Mouse (Mus musculus): ENCODE results near the gene Mpv17. TPM values are rescaled to one million over a fixed set of nuclear protein-coding genes. Genes with fewer than 3 reads are reported as not detected.

Mpv17 gene
- total RNA-seq, 2 experiments from 2014 or later, result 46.2 to 50.8 TPM

- no peak for DNase-seq (ENCODE audit: low spot score in 2 of 2)
- intact Hi-C loops (cut with DNase I), result no loop called here
These were observed 28.0 kb downstream of the Mpv17 start for GRCm38 (mm10) chr5:31126050-31126449.

- intact Hi-C loops (cut with DNase I), result loop anchor here (5.0 kb wide), 1 partner anchor 41 kb away; no protein-coding TSS in a partner anchor
- no peak for DNase-seq (ENCODE audit: low spot score in 2 of 2)
These were observed 30.6 kb downstream of the Mpv17 start for GRCm38 (mm10) chr5:31123481-31123880.

DNA sequence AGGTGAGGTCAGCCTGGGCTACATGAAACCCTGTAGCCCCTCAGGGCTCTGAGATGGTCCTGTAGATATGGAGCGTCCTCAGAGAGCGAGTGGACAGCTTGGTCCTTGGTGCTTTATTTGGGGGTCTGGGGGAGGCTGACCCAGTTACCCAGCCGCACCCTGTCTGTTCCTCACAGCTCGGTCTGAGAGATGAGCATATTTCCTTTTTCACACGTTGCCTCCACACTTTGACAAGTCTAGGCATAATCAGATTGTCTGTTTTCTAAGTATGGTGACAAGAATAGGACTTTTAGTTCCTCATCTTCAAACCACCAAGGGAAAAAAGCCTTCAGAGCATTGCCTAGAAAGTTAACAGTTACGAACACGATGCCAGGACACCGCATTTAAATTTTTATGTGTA, 32.9 kb downstream of the Mpv17 start:
- intact Hi-C loops (cut with DNase I), result loop anchor here (5.0 kb wide), 1 partner anchor 39 kb away; no protein-coding TSS in a partner anchor
- DNase-seq (ENCODE audit: low spot score in 2 of 2), result peak; percentile 38 to 50

DNA sequence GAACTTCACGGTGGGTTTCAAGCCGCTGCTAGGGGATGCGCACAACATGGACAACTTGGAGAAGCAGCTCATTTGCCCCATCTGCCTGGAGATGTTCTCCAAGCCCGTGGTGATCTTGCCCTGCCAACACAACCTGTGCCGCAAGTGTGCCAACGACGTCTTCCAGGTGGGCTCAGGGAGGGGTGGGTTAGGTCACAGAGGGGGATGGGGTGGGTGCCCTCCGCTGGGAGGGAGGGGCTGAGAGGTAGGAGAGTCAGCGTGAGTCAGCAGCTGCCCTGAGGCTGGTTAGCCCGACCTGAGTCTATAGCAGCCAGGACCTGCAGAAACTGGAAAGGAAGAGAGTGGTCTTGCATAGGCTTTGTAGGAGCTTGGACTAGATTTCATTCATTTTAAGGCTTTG, 37.1 kb downstream of the Mpv17 start:
- no peak for DNase-seq (ENCODE audit: low spot score in 2 of 2)
- intact Hi-C loops (cut with DNase I), result no loop called here

DNA sequence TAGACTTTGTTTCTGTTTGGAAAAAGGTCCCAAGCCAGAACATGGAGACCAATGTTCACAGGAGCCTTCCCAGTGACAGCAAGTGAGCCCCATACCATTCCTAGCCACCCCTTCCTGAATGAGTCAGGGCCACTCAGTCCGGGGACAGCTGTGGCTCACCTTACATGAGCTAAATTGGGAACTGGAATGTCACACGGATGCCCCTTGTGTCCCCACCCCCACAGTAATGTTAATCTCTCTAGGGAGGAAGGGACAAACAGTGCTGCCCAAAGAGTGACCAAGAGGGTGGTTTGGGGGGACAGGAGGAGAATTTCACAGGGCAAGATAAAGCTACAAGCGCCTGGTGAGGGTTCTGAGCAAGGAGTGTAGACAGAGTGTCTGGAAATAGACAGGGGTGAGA, 37.7 kb downstream of the Mpv17 start, which contains the start of gene Trim54:
TSS of gene Trim54 (plus strand) at position 359 of the 400 bp plus-strand sequence.
- no peak for DNase-seq (ENCODE audit: low spot score in 2 of 2)
- intact Hi-C loops (cut with DNase I), result no loop called here

DNA sequence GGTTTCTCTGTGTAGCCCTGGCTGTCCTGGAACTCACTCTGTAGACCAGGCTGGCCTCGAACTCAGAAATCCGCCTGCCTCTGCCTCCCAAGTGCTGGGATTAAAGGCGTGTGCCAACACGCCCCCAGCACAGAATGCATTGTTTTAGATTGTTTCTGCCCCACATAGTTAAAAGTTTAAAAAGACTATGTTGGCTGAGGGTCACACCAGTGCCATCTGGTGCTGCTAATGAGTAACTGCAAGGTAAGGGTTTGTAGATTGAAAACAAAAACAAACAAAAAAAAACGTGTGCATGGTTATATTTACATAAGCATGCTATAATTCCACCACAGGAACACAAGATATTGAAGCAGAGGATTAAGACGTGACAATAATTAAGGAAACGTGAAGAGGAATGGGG, 43.3 kb downstream of the Mpv17 start:
- intact Hi-C loops (cut with DNase I), result no loop called here
- DNase-seq (ENCODE audit: low spot score in 2 of 2), result no peak

- intact Hi-C loops (cut with DNase I), result no loop called here
- DNase-seq (ENCODE audit: low spot score in 2 of 2), result no peak
These were observed 46.0 kb downstream of the Mpv17 start, which contains the start of gene Slc30a3 for GRCm38 (mm10) chr5:31108000-31108490. Gene Slc30a3, minus strand, starts transcription at chr5:31108237.

DNA sequence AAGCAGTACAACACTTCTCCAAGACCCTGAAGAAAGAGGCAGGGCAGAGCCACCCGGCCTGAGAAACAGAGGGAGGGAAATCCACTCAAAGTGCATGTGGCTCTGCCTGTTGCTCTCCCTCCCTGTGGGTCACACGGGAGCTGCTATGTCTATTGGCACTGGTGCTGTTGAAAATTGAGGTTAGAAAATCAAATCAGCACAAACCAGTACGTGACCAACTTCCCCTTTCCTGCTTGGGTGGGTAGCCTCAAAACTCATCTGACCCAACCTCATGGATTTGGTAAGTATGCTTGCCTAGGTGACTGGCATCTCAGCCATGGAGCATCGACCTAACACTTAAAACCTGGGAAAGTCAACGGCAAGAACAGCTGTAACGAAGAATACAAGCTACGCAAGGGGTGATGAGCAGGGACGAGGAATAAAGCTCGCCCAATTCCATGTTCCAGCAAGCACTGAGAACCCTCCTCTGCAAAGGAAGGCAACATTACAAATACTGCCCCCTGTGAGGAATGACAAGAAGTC, 48.2 kb downstream of the Mpv17 start, which contains the start of gene Dnajc5g:
TSS of gene Dnajc5g (plus strand) at position 472 of the 522 bp plus-strand sequence.
- intact Hi-C loops (cut with DNase I), result no loop called here
- no peak for DNase-seq (ENCODE audit: low spot score in 2 of 2)

- intact Hi-C loops (cut with DNase I), result no loop called here
- no peak for DNase-seq (ENCODE audit: low spot score in 2 of 2)
These were observed 58.2 kb downstream of the Mpv17 start for GRCm38 (mm10) chr5:31095711-31096480.

- intact Hi-C loops (cut with DNase I), result no loop called here
- peak; percentile 68 to 82 for DNase-seq (ENCODE audit: low spot score in 2 of 2)
These were observed 59.0 kb downstream of the Mpv17 start for GRCm38 (mm10) chr5:31094799-31095691.

GRCm38 (mm10) chr5:31094100-31094798, 59.8 kb downstream of the Mpv17 start:
- intact Hi-C loops (cut with DNase I), result no loop called here
- DNase-seq (ENCODE audit: low spot score in 2 of 2), result no peak

DNA sequence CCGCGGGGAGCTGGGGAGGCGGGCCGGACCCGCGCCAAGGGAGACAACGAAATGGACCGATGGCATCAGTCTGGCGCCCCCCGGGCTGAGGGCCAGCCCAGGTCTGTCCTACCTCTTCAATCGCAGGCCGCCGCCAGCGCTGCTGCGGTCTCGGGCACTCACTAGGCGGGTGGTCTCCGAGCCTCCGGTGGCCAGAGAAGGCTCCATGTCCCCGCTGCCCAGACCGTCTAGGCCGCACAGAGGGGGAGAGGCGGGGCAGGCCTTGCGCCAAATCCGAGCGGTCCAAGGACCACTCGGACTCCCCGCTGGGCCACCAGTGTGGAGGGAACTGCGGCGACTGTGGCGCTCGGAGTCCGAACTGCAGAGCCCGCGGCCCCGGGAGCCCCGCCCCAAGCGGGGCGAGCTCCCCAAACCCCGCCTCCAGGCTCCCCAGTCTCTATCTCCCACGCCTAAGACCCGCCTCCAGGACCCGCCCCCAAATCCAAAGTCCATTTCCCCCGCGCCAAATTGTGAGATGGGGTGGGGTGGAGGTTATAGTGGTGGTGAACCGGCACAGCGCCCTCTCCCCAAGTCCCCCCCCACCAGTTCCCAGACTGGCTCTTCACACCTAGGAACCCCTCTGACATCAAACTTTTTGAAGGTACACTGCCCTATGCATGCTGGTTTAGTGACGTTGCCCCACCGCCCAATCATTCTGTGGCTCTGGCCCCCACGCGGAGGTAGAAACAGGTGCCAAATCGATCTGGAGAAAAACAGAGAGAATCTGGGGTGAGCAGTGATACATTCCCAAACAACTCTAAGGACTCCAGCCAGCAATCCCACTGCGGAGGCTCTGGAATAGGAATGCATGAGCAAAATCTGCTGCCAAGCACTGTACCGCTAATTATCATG, 60.7 kb downstream of the Mpv17 start:
- intact Hi-C loops (cut with DNase I), result no loop called here

DNA sequence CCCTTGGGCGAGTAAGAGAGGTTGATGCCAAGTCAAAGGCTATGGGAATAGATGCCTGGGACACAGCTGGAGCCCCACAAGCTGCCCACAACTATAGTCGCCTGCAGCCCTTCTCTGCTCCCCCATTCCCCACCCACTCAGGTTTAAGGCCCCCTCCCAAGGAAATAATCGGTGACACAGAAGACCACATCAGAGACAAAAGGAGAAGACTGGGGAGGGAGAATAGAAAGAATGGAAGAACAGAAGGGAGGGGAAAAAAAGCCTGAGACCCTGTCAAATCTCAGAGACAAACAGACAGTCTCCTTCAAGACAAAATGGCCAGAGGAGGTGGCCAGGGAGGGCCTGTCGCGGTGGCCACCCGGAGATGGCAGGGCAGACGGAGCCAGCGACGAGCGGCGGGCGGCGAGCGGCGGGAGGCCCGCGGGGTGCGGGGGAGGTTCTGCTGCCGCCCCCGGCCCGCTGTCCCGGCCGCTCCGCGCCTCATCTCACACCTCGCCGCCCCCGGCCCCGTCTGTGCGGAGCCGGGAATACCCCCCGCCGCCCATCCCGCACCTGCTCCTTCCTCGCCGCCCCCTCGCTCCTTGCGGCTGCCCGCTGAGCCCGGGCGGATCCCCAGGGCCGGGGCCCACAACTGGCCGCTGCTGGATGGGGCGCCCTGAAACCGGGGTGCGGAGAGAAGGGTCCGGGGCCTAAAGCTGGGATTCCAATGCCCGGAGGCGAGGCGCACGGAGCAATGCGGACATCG, 61.6 kb downstream of the Mpv17 start:
- DNase-seq (ENCODE audit: low spot score in 2 of 2), result peak; percentile 75 to 83
- intact Hi-C loops (cut with DNase I), result no loop called here

More for the DNA sequence above, 60.7 kb downstream of the Mpv17 start:
- peak; percentile 61 to 80 for DNase-seq (ENCODE audit: low spot score in 2 of 2)

Other genes starting within 250 kb of the Mpv17 start
- 10 to 100 TPM; 82.6 to 97.0 TPM for gene Ost4, start 246.5 kb downstream of the Mpv17 start, total RNA-seq (2021)
- 1 to 10 TPM; 1.7 to 5.1 TPM for gene Emilin1, start 240.8 kb downstream of the Mpv17 start, total RNA-seq (2021)
- 10 to 100 TPM; 14.4 TPM for gene Khk, start 232.8 kb downstream of the Mpv17 start, total RNA-seq (2021)
- gene Cgref1, start 208.7 kb downstream of the Mpv17 start, total RNA-seq (2021), result 10 to 100 TPM; 26.1 to 26.4 TPM
- 100 to 1,000 TPM; 121 to 128 TPM for gene Preb, start 193.9 kb downstream of the Mpv17 start, total RNA-seq (2021)
- under 1 TPM; 0.15 to 0.27 TPM for gene Tcf23, start 185.6 kb downstream of the Mpv17 start, total RNA-seq (2021)
- 10 to 100 TPM; 74.3 to 75.8 TPM for gene Atraid, start 105.9 kb downstream of the Mpv17 start, total RNA-seq (2021)
- 10 to 100 TPM; 14.4 to 17.9 TPM for gene Slc5a6, start 105.3 kb downstream of the Mpv17 start, total RNA-seq (2021)
- 10 to 100 TPM; 18.1 to 21.8 TPM for gene Cad, start 99.5 kb downstream of the Mpv17 start, total RNA-seq (2021)
- not detected for gene Dnajc5g, start 48.0 kb downstream of the Mpv17 start, total RNA-seq (2021)
- gene Slc30a3, start 46.0 kb downstream of the Mpv17 start, total RNA-seq (2021), result 100 to 1,000 TPM; 155 to 159 TPM
- 1 to 10 TPM; 1.4 to 2.8 TPM for gene Trim54, start 37.5 kb downstream of the Mpv17 start, total RNA-seq (2021)
- 1 to 10 TPM in 1 of 2 experiments, not detected in 1; 2.4 TPM for gene Ucn, start 15.4 kb downstream of the Mpv17 start, total RNA-seq (2021)
- gene Gm29609, start 25.7 kb upstream of the Mpv17 start, total RNA-seq (2021), result 1 to 10 TPM; 2.0 to 5.1 TPM
- 10 to 100 TPM; 48.0 to 73.7 TPM for gene Gtf3c2, start 25.9 kb upstream of the Mpv17 start, total RNA-seq (2021)
- 10 to 100 TPM; 78.9 to 84.4 TPM for gene Snx17, start 39.0 kb upstream of the Mpv17 start, total RNA-seq (2021)
- 10 to 100 TPM; 36.2 to 41.1 TPM for gene Eif2b4, start 39.2 kb upstream of the Mpv17 start, total RNA-seq (2021)
- gene Zfp513, start 48.1 kb upstream of the Mpv17 start, total RNA-seq (2021), result 10 to 100 TPM; 26.8 to 29.3 TPM
- gene Ppm1g, start 66.4 kb upstream of the Mpv17 start, total RNA-seq (2021), result 10 to 100 TPM; 70.2 to 71.8 TPM
- 10 to 100 TPM; 77.9 to 80.9 TPM for gene Nrbp1, start 86.6 kb upstream of the Mpv17 start, total RNA-seq (2021)
- not detected for gene Gm9970, start 87.0 kb upstream of the Mpv17 start, total RNA-seq (2021)
- gene Krtcap3, start 97.4 kb upstream of the Mpv17 start, total RNA-seq (2021), result 1 to 10 TPM; 2.2 to 4.0 TPM
- gene Ift172, start 136.9 kb upstream of the Mpv17 start, total RNA-seq (2021), result 100 to 1,000 TPM in 1 of 2 experiments, 10 to 100 TPM in 1; 78.3 to 102 TPM
- gene Fndc4, start 141.8 kb upstream of the Mpv17 start, total RNA-seq (2021), result 100 to 1,000 TPM; 147 to 162 TPM
- under 1 TPM in 1 of 2 experiments, not detected in 1; 0.25 TPM for gene Gckr, start 143.2 kb upstream of the Mpv17 start, total RNA-seq (2021)

All from left cerebral cortex, postnatal 36 days (tissue).